Mouse (Mus musculus) testis, adult 2 months (tissue): ENCODE measurements around the gene Gm11077. TPM values are rescaled to one million over a fixed set of nuclear protein-coding genes. Genes with fewer than 3 reads are reported as not detected.

ENCODE experiments used
- H3K27ac ChIP-seq: fragments of 200-500 bp; 2 replicates; pipeline ENCODE4 v1.5.1; 2012; ENCODE audit warnings: low read depth, low read length; ENCODE audit not compliant: control insufficient read depth, insufficient read depth
- H3K27me3 ChIP-seq: fragments of 200-500 bp; 2 replicates; pipeline ENCODE4 v1.6.1; 2012; ENCODE audit warnings: mild to moderate bottlenecking, low read length, moderate library complexity; ENCODE audit not compliant: control insufficient read depth, insufficient read depth
- H3K36me3 ChIP-seq: fragments of 200-500 bp; 2 replicates; pipeline ENCODE4 v1.6.1; 2012; ENCODE audit warnings: mild to moderate bottlenecking, low read length; ENCODE audit not compliant: control insufficient read depth, insufficient read depth
- H3K4me1 ChIP-seq: fragments of 200-500 bp; 2 replicates; pipeline ENCODE4 v1.6.1; 2012; ENCODE audit warnings: low read length; ENCODE audit not compliant: control insufficient read depth, insufficient read depth
- H3K4me3 ChIP-seq: fragments of 200-500 bp; 2 replicates; pipeline ENCODE4 v1.5.1; 2012; ENCODE audit warnings: low read depth, mild to moderate bottlenecking, low read length, moderate library complexity, mixed read lengths; ENCODE audit not compliant: control insufficient read depth
- CTCF ChIP-seq: fragments of 200-500 bp; IDR thresholded peaks from 2 replicates; pipeline ENCODE4 v1.5.1; 2012; ENCODE audit warnings: low read depth, mild to moderate bottlenecking, inconsistent platforms, low read length, moderate library complexity; ENCODE audit not compliant: control insufficient read depth, insufficient read depth, insufficient replicate concordance
- POLR2A ChIP-seq: fragments of 200-500 bp; IDR thresholded peaks from 2 replicates; pipeline ENCODE4 v1.6.1; 2012; ENCODE audit warnings: low read depth, mild to moderate bottlenecking, inconsistent platforms, low read length, moderate library complexity; ENCODE audit not compliant: control insufficient read depth
- polyA plus RNA-seq: library from polyadenylated mRNA; depleted of rRNA; stranded (reverse); fragments of >200 nt; gene quantifications from 2 replicates; pipeline ENCODE4 v1.2.3, GENCODE M21; 2012

Gene Gm11077
- polyA plus RNA-seq, 1 experiment: not detected

- H3K27ac ChIP-seq: no peak overlapping the region
These were observed 31.1 kb upstream of the Gm11077 start for GRCm38 (mm10) chr6:140697994-140698393.

GRCm38 (mm10) chr6:140698596-140698995 lies 30.5 kb upstream of the Gm11077 start:
- Histone ChIP-seq H3K36me3 (no peaks in the 10 kb centered on the region), H3K4me3 (no peak overlapping the region), H3K27ac (no peak overlapping the region), H3K4me1 (peaks cover 9% of the 10 kb centered on the region), H3K27me3 (no peaks in the 10 kb centered on the region)
- TF ChIP-seq POLR2A (no peak), CTCF (no peak)

More at GRCm38 (mm10) chr6:140697994-140698393, 31.1 kb upstream of the Gm11077 start:
- Histone ChIP-seq H3K4me1 (peaks cover 9% of the 10 kb centered on the region), H3K4me3 (no peak overlapping the region), H3K36me3 (no peaks in the 10 kb centered on the region), H3K27me3 (no peaks in the 10 kb centered on the region)
- TF ChIP-seq POLR2A: no peak
- no peak for TF ChIP-seq CTCF

GRCm38 (mm10) chr6:140701259-140701658 lies 27.8 kb upstream of the Gm11077 start:
- TF ChIP-seq POLR2A (no peak), CTCF (no peak)
- H3K4me1 ChIP-seq: peaks cover 9% of the 10 kb centered on the region
- no peaks in the 10 kb centered on the region for H3K36me3 ChIP-seq
- H3K4me3 ChIP-seq: no peak overlapping the region
- H3K27ac ChIP-seq: no peak overlapping the region
- no peaks in the 10 kb centered on the region for H3K27me3 ChIP-seq

- no peaks in the 10 kb centered on the region for H3K36me3 ChIP-seq
- no peak overlapping the region for H3K27ac ChIP-seq
- no peaks in the 10 kb centered on the region for H3K27me3 ChIP-seq
- no peak for TF ChIP-seq CTCF
- TF ChIP-seq POLR2A: no peak
- H3K4me1 ChIP-seq: peaks cover 9% of the 10 kb centered on the region
- H3K4me3 ChIP-seq: no peak overlapping the region
These were observed 24.0 kb upstream of the Gm11077 start for GRCm38 (mm10) chr6:140705132-140705531.

- Histone ChIP-seq H3K27me3 (no peaks in the 10 kb centered on the region), H3K4me1 (peaks cover 9% of the 10 kb centered on the region), H3K36me3 (no peaks in the 10 kb centered on the region), H3K4me3 (no peak overlapping the region), H3K27ac (no peak overlapping the region)
- no peak for TF ChIP-seq POLR2A
- no peak for TF ChIP-seq CTCF
These were observed 23.0 kb upstream of the Gm11077 start for GRCm38 (mm10) chr6:140706056-140706455.

- Histone ChIP-seq H3K4me1 (no peaks in the 10 kb centered on the region), H3K27ac (no peak overlapping the region), H3K36me3 (no peaks in the 10 kb centered on the region), H3K4me3 (no peak overlapping the region), H3K27me3 (no peaks in the 10 kb centered on the region)
- no peak for TF ChIP-seq POLR2A
- no peak for TF ChIP-seq CTCF
These were observed 21.0 kb upstream of the Gm11077 start for GRCm38 (mm10) chr6:140708059-140708458.

GRCm38 (mm10) chr6:140709415-140710107 lies 19.5 kb upstream of the Gm11077 start:
- no peak overlapping the region for H3K27ac ChIP-seq
- H3K4me1 ChIP-seq: no peaks in the 10 kb centered on the region
- no peak for TF ChIP-seq CTCF
- no peak for TF ChIP-seq POLR2A
- no peaks in the 10 kb centered on the region for H3K36me3 ChIP-seq
- no peak overlapping the region for H3K4me3 ChIP-seq
- H3K27me3 ChIP-seq: no peaks in the 10 kb centered on the region
